Comparison of ENCODE assay signal across 12 mouse cellular contexts in genomic region chr19:32311063-32311462, GRCm38 (mm10).
"Had no signal": no experiment of that assay in that cellular context is flagged by ENCODE, and none has a peak within 500 bp of the region (broad histone marks: within the 10 kb centered on the region; RNA-seq: fewer than 3 reads in every experiment).

No protein-coding gene starts in this region.

- ATAC-seq: liver, postnatal 0 days; midbrain, embryonic 16.5 days had no signal

- H3K9ac ChIP-seq: limb, embryonic 12.5 days; liver, embryonic 13.5 days; liver, postnatal 0 days; midbrain, embryonic 12.5 days had no signal

- H3K9me3 ChIP-seq: limb, embryonic 12.5 days; liver, embryonic 13.5 days; midbrain, embryonic 12.5 days had no signal

- H3K4me3 ChIP-seq: limb, embryonic 12.5 days; liver, embryonic 13.5 days; midbrain, embryonic 12.5 days had no signal

- H3K36me3 ChIP-seq: limb, embryonic 12.5 days; liver, embryonic 13.5 days; midbrain, embryonic 12.5 days had no signal

- H3K4me2 ChIP-seq: limb, embryonic 12.5 days; liver, embryonic 13.5 days; midbrain, embryonic 12.5 days had no signal

- H3K4me1 ChIP-seq: limb, embryonic 12.5 days; midbrain, embryonic 12.5 days had no signal

- H3K27ac ChIP-seq: limb, embryonic 12.5 days; liver, embryonic 13.5 days; midbrain, embryonic 12.5 days had no signal

- H3K27me3 ChIP-seq: liver, embryonic 13.5 days; midbrain, embryonic 12.5 days had no signal

- DNase-seq: kidney, adult 18-20 months; kidney, postnatal 36 days; layer of hippocampus, adult 9-11 months; layer of hippocampus, postnatal 36 days; liver; liver, embryonic 13.5 days; liver, postnatal 0 days; right cerebral cortex, postnatal 14 days; thymus, postnatal 36 days had no signal
